Mouse (Mus musculus) ovary, adult 18-20 months (tissue): ENCODE results near the gene Gimap8.
"Not testable (repeated sequence)": the region's sequence is repeated elsewhere in the genome, so short reads cannot be mapped to it uniquely, and the experiment has no call there.

Source experiments
- DNase-seq: peaks from one replicate; pipeline ENCODE4 v3.0.0; 2022; ENCODE audit warnings: low spot score, mixed read lengths

Gimap8 gene

GRCm38 (mm10) chr6:48646995-48647394, at the start of gene Gimap8:
Gene Gimap8 (plus strand): TSS chr6:48647234.
- DNase-seq, result no peak

GRCm38 (mm10) chr6:48600594-48600993, 46.4 kb upstream of the Gimap8 start:
- no peak for DNase-seq

DNA sequence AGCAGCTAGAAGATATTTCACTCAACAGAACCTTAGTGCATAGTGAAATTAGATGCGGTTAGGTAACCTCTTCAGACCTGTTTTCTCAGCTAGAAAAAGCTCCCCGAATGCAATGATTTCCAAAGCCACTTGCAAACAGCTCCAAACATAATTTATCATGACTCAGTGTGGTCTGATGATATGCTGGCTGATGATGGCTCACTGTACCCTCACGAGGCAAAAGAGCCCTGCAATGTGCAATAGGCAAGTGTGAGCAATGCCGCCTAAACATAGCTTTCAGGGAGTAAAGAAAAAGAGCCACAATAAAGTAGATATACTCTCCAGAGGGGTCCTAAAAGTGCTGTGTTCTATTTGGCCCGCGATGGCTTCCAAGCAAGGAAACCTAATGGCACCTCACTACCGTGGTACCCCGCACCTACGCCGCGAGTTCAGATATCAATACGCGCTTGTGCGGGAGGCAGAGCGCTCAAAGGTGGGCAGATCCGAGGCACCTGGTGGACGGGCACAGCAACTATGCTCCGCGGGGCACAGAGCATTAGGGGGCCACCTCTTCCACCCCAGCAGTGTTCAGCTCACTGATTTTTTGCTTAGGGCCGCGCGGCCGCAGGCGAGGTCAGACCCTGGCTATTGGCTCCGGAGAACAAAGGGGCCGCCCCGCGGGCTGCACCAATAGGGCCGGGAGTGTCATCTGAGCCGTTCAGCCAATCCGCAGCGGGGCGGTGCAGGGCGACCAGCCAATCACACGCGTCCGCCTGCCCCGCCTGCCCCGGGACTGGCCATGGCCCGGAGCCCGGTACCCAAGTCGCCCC, 45.6 kb upstream of the Gimap8 start, which contains the start of gene Zfp775:
TSS of gene Zfp775 (plus strand) at position 793 of the 809 bp plus-strand sequence.
- DNase-seq, result peak; percentile 96

- no peak for DNase-seq
Observed at GRCm38 (mm10) chr6:48602080-48602741, 44.8 kb upstream of the Gimap8 start.

- DNase-seq, result no peak
Observed at GRCm38 (mm10) chr6:48608124-48608523, 38.9 kb upstream of the Gimap8 start.

- DNase-seq, result no peak
Observed at GRCm38 (mm10) chr6:48609512-48609911, 37.5 kb upstream of the Gimap8 start.

DNA sequence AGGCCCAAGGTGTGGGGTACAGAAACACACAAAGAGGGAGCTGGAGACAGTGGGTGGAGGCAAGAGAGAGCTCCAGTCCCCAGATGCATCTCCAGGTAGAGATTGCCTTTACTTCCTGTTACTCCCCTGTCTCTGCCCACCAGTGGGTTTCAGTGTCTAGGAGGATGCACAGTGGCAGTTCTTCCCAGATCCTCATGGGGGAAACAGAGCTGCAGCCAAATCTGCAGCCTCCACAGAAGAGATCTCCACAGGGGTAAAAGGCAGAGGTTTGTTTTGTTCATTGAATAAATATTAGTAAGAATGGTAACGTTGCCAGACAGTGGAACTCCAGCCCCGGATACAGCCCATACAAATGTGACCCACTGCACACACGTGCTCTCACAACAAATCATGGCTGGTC, 36.4 kb upstream of the Gimap8 start:
- DNase-seq, result no peak

GRCm38 (mm10) chr6:48613464-48613863, 33.6 kb upstream of the Gimap8 start:
- DNase-seq, result no peak

DNA sequence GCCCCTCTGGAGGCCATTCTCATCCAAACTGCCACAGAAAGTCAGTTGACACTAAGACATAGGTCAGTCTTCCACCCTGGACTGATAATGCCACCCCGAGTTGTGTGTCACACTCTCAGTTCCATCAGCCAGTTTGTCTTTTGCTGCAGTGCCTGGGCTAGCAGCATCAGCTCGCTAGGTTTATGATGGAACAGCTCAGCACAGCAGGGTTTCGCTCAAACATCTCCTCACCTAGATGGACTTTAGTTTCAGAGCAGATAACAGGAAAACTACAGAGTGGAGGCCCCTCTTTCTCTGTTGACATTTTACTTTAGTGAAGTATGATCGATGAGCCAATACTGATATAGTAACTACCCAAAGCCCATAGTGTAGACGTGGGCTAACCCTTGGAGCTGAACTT, 32.3 kb upstream of the Gimap8 start:
- no peak for DNase-seq

DNA sequence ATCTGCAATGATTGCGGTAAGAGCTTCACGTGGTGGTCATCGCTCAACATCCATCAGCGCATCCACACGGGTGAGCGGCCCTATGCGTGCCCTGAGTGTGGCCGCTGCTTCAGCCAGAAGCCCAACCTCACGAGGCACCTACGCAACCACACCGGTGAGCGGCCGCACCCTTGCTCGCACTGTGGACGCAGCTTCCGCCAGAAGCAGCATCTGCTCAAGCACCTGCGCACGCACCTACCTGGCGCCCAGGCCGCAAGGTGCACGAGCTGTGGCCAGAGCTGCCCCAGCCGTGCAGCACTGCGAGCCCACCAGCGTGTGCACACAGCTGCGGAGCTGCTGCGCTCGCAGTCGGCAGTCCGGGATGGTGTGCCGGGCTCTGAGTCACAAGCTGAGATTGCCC, 27.0 kb upstream of the Gimap8 start:
- DNase-seq, result no peak

- DNase-seq, result not testable (repeated sequence)
Observed at GRCm38 (mm10) chr6:48622186-48622843, 24.7 kb upstream of the Gimap8 start.

DNA sequence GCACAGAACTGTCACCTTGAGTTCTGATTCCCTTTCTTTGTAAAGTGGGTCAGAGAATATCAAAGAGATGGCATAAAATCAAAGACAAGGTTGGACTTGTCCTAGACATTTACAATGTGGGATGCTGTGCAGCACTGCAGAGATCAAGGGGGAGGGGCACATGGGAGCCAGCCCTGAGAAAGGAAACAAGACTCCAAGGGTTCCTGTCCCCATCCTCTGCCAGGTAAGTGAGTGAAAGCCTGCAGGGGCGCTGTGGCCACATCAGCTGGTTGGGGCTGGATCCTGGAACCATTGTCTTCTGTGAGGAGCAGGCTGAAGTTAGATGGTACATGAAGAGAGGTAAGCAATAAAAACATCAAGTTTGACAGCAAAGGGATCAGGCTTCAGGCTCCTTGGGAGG, 23.6 kb upstream of the Gimap8 start:
- DNase-seq, result no peak

- no peak for DNase-seq
Observed at GRCm38 (mm10) chr6:48626464-48626863, 20.6 kb upstream of the Gimap8 start, which contains the start of gene AI854703. Gene AI854703 (plus strand): TSS chr6:48626764.

DNA sequence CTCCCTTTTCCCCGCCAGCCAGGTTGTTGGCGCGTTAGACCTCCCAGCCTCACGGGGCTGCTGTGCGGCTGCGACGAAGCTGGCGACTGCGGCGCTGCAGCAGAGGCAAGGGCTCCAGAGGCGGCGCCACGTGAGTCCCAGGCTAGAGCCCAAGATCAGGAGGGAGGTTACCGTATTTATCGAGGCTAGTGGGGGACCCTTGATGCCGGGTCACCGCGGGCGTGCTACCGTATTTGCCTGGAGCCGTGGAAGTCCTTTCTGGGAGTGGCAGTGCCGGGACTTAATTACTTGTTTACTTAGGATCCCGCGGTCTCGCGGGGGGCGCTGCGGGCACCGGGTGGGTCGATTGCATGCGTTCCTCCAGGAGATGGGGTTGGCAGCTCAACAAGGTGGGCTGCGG, 20.1 kb upstream of the Gimap8 start:
- peak; percentile 40 for DNase-seq

DNA sequence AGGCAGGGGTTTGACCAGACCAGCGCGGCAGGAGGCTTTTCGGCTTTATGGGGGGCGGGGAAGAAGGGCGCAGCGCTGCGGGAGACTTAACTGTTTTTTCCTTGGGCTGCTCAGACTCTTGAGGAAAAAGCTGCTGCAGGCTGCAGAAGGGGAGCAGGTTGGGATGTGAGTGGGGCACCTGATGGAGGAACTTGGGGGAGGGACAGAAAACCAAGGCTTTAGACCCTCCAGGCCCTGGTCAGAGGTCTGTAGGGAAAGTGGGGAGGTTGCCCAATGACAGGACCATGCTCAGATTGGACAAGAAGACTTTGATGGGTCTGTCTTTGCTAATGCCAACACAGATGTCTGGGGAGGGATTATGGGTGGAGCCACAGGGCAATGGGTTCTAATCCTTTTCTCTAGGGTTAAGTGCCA, 19.5 kb upstream of the Gimap8 start:
- DNase-seq, result no peak

DNA sequence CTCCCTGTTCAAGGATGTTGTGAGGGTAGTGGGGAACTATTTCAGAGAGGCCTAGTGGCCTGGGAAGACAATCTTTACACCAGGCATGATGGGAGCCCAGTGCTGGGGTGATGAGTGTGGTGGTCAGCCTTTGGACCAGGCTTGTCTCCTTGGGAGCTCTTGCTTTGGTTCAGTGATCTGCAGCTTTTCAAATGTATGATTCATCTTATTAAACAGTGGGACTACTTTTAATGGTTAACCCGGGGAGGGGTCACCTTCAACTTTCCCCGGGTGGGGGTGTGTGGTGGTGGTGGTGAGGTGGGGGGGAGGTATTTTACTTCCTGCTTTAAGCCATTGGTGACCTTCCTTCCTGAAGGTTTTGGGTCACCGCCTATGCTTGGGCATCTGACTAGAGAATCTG, 18.7 kb upstream of the Gimap8 start:
- DNase-seq, result no peak

DNA sequence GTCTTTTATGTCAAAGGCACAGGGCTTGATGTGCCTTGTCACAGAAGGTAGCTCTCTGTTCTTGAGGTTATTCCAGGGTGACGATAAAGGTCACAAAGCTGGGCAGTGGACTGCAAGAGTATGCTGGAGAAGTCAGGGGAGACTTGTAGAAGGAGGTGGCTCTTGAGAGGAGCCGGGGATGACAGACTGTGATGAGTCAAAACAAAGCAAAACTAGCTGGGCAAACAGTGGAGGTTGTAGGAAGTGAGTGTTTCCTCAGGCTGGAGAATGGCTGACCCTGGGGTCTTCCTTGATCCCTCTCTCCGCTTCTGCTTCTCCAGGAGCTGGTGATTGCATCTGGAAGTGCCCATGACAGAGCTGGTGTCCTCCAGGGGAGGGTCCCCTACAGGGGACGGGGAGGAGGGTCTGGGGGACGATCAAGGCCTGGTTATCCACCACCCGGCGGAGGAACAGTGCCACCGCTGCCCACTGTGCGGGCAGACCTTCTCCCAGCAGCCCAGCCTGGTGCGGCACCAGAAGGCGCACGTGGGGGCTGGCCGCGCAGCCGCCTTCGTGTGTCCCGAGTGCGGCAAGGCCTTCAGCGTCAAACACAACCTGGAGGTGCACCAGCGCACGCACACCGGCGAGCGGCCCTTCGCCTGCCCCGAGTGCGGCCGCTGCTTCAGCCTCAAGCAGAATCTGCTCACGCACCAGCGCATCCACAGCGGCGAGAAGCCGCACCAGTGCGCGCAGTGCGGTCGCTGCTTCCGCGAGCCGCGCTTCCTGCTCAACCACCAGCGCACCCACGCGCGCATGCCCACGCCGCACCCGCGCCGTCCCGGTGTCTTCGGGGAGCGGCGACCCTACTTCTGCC, 18.0 kb upstream of the Gimap8 start:
- DNase-seq, result no peak

GRCm38 (mm10) chr6:48629661-48630034, 17.4 kb upstream of the Gimap8 start:
- DNase-seq, result no peak

GRCm38 (mm10) chr6:48630831-48631230, 16.2 kb upstream of the Gimap8 start:
- no peak for DNase-seq

DNA sequence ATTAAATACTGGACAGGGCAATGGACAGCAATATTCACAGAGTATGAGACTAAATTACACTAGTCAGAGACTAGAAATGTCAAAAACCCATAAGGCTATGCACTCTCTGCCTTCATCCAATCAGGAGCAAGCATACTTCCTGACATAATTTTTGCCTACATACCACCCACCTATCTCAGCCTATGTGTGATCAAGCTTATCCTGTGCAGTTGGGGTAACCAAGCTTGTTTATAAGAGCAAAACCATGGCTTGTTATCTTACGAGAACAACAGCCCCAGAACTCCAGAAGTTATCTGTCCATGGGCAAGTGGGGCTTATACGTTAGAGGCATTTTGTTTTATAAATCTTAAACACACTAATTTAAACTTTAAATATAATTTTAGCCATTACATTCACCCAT, 11.9 kb upstream of the Gimap8 start:
- DNase-seq, result no peak

DNA sequence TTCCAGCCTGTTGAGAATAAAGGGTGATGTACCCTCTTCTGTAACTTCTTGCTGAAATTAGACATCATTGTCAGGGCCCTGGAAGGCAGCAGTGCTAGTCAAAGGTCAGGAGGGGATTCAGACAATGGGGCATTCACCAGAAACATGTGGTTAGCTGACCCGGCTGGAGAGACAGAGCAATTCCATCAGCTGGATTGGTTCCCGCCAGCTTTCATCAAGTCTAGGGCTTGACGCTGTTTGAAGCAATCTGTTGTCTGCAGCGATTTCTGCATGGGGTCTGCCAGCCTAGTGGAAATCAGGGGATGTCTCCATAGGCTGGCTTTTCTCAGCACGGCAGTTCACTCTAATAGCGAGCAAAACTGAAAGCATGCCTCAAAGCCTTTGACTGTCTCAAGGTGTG, 10.5 kb upstream of the Gimap8 start:
- no peak for DNase-seq
